Mouse (Mus musculus) brain, embryonic 14.5 days (tissue): ENCODE data around the gene Pira2.
"Not testable (repeated sequence)": the region's sequence is repeated elsewhere in the genome, so short reads cannot be mapped to it uniquely, and the experiment has no call there.

Experiments
- CTCF ChIP-seq: fragments of 200-500 bp; IDR thresholded peaks from 2 replicates; pipeline ENCODE4 v1.5.1; 2012; ENCODE audit warnings: inconsistent platforms, mild to moderate bottlenecking, moderate library complexity, borderline replicate concordance; ENCODE audit not compliant: insufficient read depth, insufficient read length; ENCODE audit errors: extremely low read depth
- POLR2A ChIP-seq: fragments of 200-500 bp; IDR thresholded peaks from 2 replicates; pipeline ENCODE4 v1.6.1; 2012; ENCODE audit warnings: mild to moderate bottlenecking, inconsistent platforms, borderline replicate concordance; ENCODE audit not compliant: poor library complexity, insufficient read depth, insufficient read length, severe bottlenecking; ENCODE audit errors: extremely low read depth

DNA sequence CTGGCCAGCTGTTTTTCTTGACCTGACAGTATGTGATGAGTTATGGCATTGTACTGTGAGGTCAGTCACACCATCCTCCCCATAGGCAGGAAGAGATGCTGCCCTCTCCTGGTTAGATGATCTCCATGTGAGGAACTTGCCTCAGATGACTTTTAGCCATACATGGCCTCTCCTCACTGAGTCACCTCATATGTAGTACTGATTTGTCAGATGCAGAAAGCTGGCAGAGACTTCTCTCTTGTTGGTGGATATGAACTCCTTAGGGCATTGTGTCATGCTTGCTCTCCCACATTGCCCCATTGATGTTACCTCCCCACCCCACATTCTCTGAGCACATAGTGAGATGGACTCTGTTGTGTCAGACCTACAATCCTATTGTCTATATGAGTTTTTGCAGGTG, 14.2 kb downstream of the Pira2 start:
- not testable (repeated sequence) for TF ChIP-seq POLR2A, CTCF
